Mouse (Mus musculus) left cerebral cortex, postnatal 10 days (tissue): ENCODE results near the gene Ift20. TPM values are rescaled to one million over a fixed set of nuclear protein-coding genes. Genes with fewer than 3 reads are reported as not detected.
"Not testable (repeated sequence)": the region's sequence is repeated elsewhere in the genome, so short reads cannot be mapped to it uniquely, and the experiment has no call there.

ENCODE experiments used
- DNase-seq, 2 experiments: peaks; one replicate each; pipeline ENCODE4 v3.0.0; 2021 to 2022; ENCODE audit warnings: low spot score in 2 of 2, mixed read lengths in 1 of 2; ENCODE audit errors: extremely low spot score in 1 of 2
- intact Hi-C: fragments of 180-260 bp; cut with DNase I; formaldehyde crosslinking; loops from one replicate; pipeline ENCODE4 v1.15.1; 2025
- total RNA-seq, 2 experiments: library from RNA; stranded (reverse); gene quantifications; 2 replicates each; pipeline ENCODE4 v1.2.3; 2021

Ift20 gene
- total RNA-seq, 2 experiments from 2014 or later, result 70.5 to 76.7 TPM

DNA sequence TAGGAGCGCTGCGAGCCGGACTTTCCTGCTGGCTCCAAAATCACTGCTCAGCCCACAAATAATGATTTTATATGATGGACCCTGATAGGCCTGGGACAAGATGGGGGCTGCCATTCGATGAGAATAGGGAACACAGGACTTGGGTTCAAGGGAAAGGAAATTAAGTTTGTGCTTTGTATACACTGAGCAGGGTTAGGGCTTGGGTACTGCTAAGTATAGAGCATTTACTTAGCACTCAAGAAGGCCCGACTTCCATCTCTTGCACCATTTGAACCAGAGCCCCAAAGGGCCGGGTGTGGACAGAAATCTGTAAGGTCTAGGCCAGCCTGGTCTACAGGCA is 14.9 kb downstream of the Ift20 start:
- intact Hi-C loops, result no loop called here
- DNase-seq, result no peak

- intact Hi-C loops, result loop anchor here (5.0 kb wide), 1 partner anchor 402 kb away; no protein-coding TSS in a partner anchor
Observed at GRCm38 (mm10) chr11:78555623-78556022, 19.5 kb downstream of the Ift20 start.

DNA sequence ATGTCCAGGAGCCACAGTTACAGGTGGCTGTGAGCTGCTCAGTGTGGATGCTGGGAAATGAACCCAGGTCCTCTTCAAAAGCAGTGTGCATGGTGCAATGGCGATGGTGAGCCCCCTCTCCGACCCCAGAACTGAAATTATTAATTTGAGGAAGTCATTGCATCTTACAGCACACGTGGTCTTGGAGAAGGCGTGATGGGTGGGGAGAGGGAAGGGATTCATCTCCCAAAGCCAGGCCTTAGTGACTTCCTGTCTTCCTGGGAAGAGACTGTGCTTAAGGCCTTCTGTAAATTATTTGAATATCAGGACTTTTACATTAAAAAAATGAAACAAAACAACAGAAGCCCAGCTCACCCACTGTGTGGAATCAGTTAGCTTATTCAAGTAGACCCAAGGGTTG is 19.9 kb downstream of the Ift20 start:
- DNase-seq, result no peak
- intact Hi-C loops, result loop anchor here (5.0 kb wide), 1 partner anchor 401 kb away; no protein-coding TSS in a partner anchor

More at GRCm38 (mm10) chr11:78555623-78556022, 19.5 kb downstream of the Ift20 start:
- DNase-seq, result no peak

- DNase-seq, result no peak
- intact Hi-C loops, result loop anchor here (5.0 kb wide), 1 partner anchor 400 kb away; no protein-coding TSS in a partner anchor
Observed at GRCm38 (mm10) chr11:78557241-78557640, 21.1 kb downstream of the Ift20 start.

DNA sequence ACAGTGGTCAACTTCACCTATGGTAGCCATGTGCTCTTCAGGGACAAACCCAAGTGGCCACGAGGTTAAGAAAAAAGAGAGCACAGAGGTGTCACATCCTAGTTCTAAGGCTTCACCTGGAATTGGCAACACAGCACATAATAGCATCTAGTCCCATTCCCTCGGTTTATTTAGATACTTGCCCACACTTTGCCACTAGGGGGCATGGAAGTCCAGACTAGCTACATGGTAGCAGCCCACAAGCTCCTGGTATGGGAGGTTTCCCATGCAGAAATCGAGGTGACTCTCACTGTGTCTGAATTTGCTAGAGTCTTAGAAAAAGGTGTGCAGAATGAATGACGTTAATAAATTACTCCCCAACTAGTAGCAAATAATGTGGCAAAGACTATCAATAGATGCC is 24.3 kb downstream of the Ift20 start:
- peak; percentile 81 to 82 for DNase-seq
- intact Hi-C loops, result loop anchor here (5.0 kb wide), 1 partner anchor 267 kb away; the partner anchor contains the start of gene Lyrm9

- no peak for DNase-seq
- intact Hi-C loops, result no loop called here
Observed at GRCm38 (mm10) chr11:78566775-78567174, 30.6 kb downstream of the Ift20 start.

GRCm38 (mm10) chr11:78567614-78568013 is 31.5 kb downstream of the Ift20 start:
- intact Hi-C loops, result no loop called here
- DNase-seq, result no peak

DNA sequence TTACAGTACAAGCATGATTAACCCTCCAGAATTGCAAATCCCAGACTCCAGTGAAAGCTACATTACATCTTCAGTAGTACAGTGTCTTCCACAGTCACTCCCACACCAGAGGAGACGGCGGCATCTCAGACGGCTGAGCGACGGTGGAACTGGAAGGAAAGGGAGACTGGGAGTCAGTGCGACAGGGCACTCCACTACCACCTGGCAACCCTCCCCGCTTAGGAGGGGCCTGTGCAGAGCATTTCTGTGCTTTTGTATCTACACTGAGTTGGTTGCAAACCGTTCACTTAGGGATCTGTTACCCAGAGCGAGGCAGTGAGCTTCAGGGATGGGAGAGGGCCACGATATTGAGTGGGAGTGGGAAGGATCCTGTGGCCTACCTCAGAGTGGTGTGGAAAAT is 32.7 kb downstream of the Ift20 start:
- DNase-seq, result no peak
- intact Hi-C loops, result no loop called here

- DNase-seq, result no peak
- intact Hi-C loops, result loop anchor here (10.0 kb wide), 1 partner anchor 125 kb away; the partner anchor contains the start of gene Nlk
Observed at GRCm38 (mm10) chr11:78569806-78570205, 33.6 kb downstream of the Ift20 start.

DNA sequence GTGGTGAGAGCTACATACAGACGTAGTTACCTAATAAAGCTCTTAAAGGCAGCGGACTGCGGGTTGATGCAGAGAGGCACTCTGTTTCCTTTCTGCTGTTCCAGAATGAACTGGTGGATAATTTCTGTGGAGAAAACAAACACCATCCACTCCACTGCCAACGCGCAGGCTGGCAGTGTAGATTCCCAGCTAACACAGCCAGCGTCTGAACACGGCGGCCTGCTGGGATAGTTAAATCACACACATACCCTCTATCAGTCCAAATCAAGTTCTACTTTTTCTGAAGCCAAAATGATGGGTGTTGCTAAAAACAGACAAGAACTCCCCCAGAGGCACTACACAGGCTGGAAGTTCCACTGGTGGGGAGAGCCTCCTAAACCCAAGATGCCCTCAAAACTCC is 35.3 kb downstream of the Ift20 start:
- no peak for DNase-seq
- intact Hi-C loops, result loop anchor here (10.0 kb wide), 1 partner anchor 123 kb away; the partner anchor contains the start of gene Nlk

GRCm38 (mm10) chr11:78571854-78572253 is 35.7 kb downstream of the Ift20 start:
- intact Hi-C loops, result loop anchor here (10.0 kb wide), 1 partner anchor 123 kb away; the partner anchor contains the start of gene Nlk
- no peak for DNase-seq

DNA sequence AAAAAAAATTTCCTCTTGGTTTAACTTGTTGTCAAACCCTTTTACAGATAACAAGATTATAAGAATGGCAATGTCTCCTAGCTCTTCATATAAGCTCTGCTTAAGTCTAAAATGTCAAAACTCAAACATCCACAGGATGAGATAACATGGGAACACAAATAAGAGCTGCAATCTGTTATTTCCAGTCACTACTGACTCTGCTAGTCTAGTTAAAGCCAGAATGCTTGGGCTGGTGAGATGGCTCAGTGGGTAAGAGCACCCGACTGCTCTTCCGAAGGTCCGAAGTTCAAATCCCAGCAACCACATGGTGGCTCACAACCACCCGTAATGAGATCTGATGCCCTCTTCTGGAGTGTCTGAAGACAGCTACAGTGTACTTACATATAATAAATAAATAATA is 37.9 kb downstream of the Ift20 start:
- not testable (repeated sequence) for DNase-seq
- intact Hi-C loops, result loop anchor here (10.0 kb wide), 1 partner anchor 121 kb away; the partner anchor contains the start of gene Nlk

DNA sequence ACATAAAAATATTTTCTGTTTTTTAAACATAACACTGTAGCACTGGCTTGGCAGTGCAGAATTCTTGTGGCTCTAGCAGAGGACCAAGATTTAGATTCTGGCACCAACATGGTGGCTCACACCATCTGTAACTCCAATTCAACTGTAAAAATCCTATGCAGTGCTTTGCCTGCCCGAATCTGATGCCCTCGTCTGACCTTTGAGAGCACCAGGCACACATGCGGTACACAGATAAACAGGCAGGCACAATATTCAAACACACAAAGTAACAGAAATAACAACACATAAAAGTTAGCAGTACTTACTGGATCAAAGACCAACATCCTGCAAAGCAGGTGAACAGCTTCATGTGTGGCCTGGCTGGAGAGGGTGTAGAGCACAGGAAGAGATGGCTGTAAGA is 38.4 kb downstream of the Ift20 start:
- DNase-seq, result no peak
- intact Hi-C loops, result loop anchor here (10.0 kb wide), 1 partner anchor 120 kb away; the partner anchor contains the start of gene Nlk

- intact Hi-C loops, result loop anchor here (10.0 kb wide), 1 partner anchor 120 kb away; the partner anchor contains the start of gene Nlk
- no peak for DNase-seq
Observed at GRCm38 (mm10) chr11:78574975-78575374, 38.8 kb downstream of the Ift20 start.

DNA sequence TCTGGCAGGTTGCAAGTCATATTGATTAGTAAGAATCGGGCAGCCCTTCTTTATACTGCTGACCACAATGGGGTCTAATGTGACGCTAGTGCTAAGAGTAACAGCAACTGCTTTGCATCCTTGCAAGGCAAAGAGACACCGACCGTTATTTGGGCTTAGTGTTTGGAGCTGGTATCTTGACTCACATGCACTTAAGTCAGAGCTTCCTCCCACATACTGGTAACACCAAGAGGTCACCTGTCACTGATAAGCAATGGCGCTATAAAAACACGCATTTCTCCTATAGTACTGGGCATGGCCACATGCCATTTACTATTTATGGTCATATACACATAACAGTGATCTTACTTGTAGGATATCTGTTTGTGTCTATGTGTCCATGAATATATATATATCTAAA is 46.7 kb downstream of the Ift20 start:
- DNase-seq, result no peak
- intact Hi-C loops, result no loop called here

DNA sequence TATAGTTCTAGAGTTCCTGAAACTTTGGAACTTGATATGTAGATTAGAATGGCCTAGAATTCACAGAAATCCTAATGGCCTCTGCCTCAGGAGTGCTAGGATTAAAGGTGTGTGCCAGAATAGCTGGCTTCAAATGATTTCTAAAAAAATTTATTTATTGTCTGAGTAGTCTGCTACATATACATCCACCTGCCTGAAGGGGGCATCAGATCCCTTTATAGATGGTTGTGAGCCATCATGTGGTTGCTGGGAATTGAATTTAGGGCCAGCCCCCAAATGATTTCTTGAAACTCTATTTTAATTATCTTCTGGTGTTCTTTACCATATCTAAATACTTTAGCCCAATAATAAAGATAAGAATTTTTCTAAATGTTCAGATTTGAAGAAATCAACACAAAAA is 49.9 kb downstream of the Ift20 start:
- no peak for DNase-seq
- intact Hi-C loops, result no loop called here

DNA sequence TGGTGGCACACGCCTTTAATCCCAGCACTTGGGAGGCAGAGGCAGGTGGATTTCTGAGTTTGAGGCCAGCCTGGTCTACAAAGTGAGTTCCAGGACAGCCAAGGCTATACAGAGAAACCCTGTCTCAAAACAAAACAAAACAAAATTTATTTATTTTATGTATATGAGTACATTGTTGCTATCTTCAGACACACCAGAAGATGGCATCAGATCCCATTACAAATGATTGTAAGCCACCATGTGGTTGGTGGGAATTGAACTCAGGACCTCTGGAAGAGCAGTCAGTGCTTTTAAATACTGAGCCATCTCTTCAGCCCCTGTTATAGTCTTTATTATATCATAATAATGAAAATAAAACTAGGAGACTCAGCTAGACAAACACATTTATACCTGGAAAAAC is 51.5 kb downstream of the Ift20 start:
- intact Hi-C loops, DNase-seq: not testable (repeated sequence)
